Mouse (Mus musculus) gastrocnemius, adult 2 months (tissue): ENCODE measurements around the gene Spdye4c. TPM values are rescaled to one million over a fixed set of nuclear protein-coding genes. Genes with fewer than 3 reads are reported as not detected.

ENCODE experiments used
- DNase-seq: peaks from one replicate; pipeline ENCODE4 v3.0.0; 2022
- H3K27ac ChIP-seq: fragments of 200-600 bp; 2 replicates; pipeline ENCODE4 v1.8.1; 2022; ENCODE audit warnings: mild to moderate bottlenecking
- H3K4me3 ChIP-seq: fragments of 200-600 bp; 2 replicates; pipeline ENCODE4 v1.8.1; 2022; ENCODE audit warnings: mild to moderate bottlenecking, moderate library complexity
- CTCF ChIP-seq: fragments of 200-600 bp; IDR thresholded peaks from 2 replicates; pipeline ENCODE4 v1.8.1; 2022; ENCODE audit warnings: antibody characterized with exemption, mild to moderate bottlenecking, moderate library complexity
- intact Hi-C: fragments of 180-260 bp; cut with DNase I; formaldehyde crosslinking; loops from one replicate; pipeline ENCODE4 v1.15.1; 2025
- long read RNA-seq, 2 experiments: library from polyadenylated mRNA; stranded (forward); transcript quantifications; one replicate each; pipeline ENCODE4 v2.0.0; 2021
- total RNA-seq, 2 experiments: library from RNA; stranded (reverse); gene quantifications; 2 replicates each; pipeline ENCODE4 v1.2.3; 2021

The Spdye4c gene
- not detected for total RNA-seq
- long read RNA-seq, experiment 1 = 0 reads
- long read RNA-seq, experiment 2 = 0 reads

DNA sequence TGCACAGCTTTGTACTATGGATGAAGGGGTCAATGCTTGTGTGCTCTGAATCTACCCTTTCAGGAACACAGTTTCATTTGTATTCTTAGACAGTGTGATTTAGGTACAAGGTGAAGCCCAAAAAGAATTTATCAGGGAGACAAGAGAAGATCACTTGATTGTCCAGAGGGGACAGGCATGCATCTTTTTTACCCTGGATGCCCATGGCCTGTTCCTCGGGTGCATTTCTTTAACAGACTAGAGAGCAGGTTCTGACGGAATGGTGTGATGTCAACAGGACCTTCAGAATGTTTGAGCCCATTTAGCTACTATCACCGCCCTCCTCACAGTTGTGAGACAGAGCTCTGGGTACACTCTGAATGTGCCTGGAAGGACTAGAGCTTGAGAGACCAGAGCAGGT lies at the start of gene Spdye4c:
TSS of gene Spdye4c (plus strand) at position 301 of the 400 bp plus-strand sequence.
- H3K4me3 ChIP-seq = no peak within 1 kb of the TSS
- no peak for DNase-seq
- TF ChIP-seq CTCF = no peak
- H3K27ac ChIP-seq = no peak within 1 kb of the TSS
- intact Hi-C loops = no loop called here

DNA sequence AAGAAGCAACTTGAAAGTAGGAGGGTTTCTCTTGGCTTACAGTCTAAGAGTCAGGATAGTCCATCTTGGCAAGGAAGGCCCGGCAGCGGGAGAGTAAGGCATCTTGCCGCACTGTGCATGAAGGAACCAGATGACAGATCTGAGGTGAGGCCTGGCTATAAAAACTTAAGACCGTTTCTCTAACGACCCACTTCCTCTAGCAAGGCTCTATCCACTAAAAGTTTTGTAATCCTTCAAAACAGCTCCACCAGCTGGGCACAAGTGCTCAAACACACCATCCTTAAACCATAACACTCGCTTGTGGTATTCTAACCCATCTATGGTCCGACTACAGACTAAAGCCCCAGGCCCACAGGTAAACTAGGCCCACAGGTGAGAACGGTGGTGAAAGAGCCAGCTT lies 47.5 kb upstream of the Spdye4c start:
- intact Hi-C loops = no loop called here
- TF ChIP-seq CTCF = no peak
- DNase-seq = no peak
- Histone ChIP-seq H3K27ac (no peak overlapping the region), H3K4me3 (no peak overlapping the region)

DNA sequence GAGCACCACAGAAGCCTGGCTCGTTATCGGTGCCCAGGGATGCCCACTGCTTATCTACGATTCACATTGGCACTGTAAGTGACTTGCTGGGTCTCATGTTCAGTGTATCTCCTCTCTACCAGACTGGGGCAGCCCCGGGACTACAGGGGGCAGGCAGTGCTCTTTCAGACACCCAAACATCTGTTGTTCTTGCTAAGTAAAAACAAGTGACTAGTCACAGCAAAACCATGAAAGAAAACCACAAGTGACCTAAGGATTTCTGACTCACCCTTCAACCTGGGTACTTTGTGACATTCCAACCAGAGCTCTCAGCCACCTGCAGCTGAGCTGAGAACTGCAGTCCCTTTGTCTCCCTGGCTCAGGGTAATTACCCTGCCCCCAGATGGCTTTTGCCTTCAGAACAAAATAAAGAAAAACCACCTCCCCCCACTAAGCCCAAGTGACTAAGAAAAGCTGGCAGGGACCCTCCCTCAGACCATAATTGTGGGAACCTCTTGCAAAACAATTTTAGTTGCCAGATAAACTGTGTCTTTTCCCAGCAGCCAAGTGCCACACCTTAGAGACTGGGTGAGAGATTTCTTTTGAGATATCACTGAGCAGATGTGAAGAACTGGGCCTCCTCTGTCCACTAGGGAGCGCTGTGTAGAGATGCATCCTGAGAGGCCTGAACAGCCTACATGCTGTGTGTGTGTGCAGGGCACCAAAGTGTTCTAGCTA lies 46.4 kb upstream of the Spdye4c start:
- intact Hi-C loops = no loop called here
- TF ChIP-seq CTCF = peak; percentile 66
- H3K27ac ChIP-seq = no peak overlapping the region

DNA sequence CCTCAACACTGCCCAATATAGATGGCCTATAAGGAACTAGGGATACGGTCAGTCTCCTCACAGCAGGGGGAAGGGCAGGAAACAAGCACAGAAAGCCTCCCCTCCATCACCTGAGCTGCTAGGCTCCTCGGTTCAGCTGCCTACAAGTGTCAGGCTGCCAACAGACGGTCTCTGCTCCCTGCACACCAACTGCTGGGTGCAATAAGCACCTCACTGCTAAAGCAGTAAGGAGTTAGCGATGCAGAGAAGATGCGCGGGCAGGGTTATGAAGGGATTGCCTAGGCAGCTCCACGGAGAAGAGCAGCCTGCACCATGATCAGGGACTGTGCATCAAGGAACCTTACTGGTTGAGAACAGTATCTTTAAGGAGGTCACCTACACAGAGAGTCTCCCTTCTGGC lies 45.6 kb upstream of the Spdye4c start:
- intact Hi-C loops = no loop called here
- H3K27ac ChIP-seq = no peak overlapping the region
- H3K4me3 ChIP-seq = no peak overlapping the region
- no peak for TF ChIP-seq CTCF
- no peak for DNase-seq

More for the DNA sequence above, 46.4 kb upstream of the Spdye4c start:
- DNase-seq = peak; percentile 50
- H3K4me3 ChIP-seq = no peak overlapping the region

DNA sequence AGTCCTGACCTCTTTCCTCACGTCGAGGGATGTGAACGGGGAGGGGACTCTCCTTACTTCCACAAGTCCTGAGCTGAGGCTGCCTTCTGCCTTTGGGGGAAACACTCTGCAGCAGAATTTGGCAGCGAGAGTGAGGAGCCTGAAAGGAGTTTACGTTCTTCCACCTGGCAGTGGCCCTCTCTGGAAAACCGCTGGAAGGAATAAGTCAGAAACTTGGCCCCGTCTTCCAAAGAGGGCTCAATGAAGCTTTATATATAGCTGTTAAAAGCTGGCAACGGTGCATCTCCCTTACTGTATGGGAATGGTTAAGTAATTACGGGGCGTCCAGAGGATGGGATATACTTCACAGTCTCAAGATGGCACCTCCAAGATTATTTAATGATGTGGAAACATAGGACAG lies 43.9 kb upstream of the Spdye4c start:
- H3K27ac ChIP-seq = no peak overlapping the region
- no peak for DNase-seq
- H3K4me3 ChIP-seq = no peak overlapping the region
- intact Hi-C loops = no loop called here
- no peak for TF ChIP-seq CTCF

DNA sequence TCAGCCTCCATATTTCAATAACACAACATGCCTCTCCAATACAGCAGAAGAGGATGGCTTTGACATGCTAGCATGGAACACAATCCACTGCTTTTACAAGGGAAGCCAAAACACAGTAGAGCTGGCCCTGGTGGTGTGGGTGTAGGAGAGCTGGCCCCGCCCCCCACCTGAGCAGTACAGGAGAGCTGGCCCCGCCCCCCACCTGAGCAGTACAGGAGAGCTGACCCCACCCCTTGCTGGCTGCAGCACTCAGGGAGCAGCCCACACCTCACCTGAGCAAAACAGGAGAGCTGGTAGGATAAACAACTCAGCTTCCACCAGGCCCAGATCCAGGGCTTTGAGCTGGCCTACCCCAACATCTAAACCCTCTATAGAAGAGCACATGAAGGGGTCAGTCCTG lies 42.7 kb upstream of the Spdye4c start:
- H3K4me3 ChIP-seq = no peak overlapping the region
- intact Hi-C loops = no loop called here
- no peak for DNase-seq
- TF ChIP-seq CTCF = no peak
- no peak overlapping the region for H3K27ac ChIP-seq

DNA sequence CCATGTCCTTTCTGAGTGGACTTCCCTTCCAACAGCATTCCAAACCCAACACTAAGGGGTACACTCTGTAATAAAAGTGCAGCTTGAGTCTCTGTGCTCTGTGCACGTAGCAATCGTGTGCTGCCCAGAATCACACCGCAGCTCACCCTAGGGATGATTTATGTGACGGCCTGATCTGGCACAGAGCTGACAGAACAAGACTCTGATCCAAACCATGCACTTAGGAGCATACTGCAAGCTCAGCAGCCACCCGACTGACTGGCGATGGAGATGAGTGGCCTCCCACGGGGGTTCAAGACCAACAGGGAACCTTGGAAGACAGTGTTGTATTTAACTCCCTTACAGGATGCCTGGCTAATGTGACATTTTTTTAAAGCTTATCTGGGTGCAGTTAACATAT lies 41.4 kb upstream of the Spdye4c start:
- no peak for TF ChIP-seq CTCF
- no peak overlapping the region for H3K27ac ChIP-seq
- intact Hi-C loops = no loop called here
- no peak overlapping the region for H3K4me3 ChIP-seq
- DNase-seq = no peak

DNA sequence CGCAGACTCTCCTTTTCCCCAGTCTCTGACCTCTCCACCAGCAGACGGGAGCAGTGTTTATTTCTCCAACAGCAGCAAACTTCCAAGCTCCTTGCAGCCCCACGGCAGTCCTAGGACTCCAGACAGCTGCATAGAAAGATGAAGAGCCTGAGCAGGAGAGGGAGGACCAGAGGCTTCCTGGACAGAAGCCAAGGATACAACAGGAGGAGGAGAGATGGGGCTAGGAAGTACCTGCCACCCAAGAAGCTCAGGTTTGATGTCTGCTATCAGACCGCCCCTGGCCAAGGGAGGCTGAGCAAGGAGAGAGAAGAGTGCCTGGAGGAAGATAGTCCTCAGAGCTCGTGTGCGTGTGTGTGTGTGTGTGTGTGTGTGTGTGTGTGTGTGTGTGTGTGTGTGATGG lies 41.0 kb upstream of the Spdye4c start:
- TF ChIP-seq CTCF = no peak
- H3K4me3 ChIP-seq = no peak overlapping the region
- intact Hi-C loops = no loop called here
- H3K27ac ChIP-seq = no peak overlapping the region
- DNase-seq = no peak

DNA sequence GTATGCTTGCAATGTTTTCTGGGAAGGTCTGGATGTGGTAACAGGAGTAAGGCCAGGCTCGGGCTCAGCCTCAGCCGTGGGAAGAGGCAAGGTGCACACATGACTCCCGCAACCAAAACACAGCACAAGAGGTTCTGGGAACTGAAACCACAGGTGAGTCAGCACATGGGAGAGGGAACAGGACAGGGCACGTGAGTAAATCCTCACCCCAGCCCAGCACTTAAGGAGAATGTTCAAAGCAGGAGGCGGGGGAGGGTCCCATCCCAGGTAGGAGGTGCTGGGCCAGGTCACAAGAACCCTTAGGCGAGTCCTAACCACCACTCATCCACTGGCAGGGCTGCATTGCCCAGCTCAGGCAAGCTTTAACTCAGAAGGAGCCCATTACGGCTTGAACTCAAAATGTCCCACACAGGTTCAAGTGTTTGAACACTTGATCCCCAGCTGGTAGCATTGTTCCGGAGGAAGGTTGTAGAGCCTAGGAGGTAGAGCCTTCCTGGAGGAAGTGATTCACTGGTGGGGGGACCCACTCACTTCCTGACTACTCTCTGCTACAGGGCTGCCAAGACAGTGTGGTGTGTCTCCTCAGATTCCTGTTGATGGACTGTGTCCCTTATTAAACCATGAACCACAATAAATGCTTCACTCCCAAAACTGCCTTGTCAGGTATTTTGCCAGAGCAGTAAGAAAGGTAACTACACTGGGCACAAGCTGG lies 38.8 kb upstream of the Spdye4c start:
- Histone ChIP-seq H3K4me3 (no peak overlapping the region), H3K27ac (no peak overlapping the region)
- no peak for TF ChIP-seq CTCF
- intact Hi-C loops = no loop called here
- DNase-seq = no peak

DNA sequence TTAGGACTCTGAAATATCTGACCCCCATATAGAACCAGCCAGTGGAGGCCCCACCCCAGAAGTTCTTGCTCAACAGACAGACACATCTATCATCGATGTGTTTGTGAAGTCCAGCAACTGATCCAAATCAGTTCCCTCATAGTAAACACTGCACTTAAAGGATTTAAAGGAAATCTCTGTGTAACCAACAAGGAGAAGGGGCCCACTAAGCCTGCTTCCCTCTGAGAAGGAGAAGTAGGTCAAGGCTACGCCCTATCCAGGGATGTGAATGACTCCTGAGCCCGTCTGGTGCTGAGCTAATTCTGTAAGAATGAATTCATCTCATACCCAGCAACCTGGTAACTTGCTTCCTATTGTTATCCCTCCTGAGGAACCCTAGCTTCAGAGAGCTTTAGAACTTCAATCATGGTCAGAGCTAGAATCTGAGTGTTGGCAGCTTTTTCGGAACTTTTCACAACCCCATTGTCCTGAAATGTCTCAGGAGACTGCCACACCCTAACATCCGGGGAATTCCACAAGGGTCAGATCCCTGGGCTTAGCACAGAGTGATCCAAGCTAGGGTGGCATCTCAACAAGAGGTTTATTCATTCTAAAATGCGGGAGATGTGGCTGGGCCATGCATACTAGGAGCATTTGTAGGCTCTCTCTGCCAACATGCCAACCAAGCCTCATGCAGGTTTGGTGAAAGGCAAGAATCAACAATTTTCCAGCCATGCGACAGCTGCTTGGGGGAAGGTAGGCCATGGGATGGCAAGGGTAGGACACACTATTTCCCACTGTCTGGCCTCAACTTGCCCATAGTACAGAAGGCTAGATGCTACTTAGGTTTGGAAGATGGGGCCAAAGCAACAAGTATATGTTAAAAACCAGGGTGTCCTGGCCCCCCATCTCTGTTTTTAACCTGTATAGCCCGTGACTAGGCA lies 38.0 kb upstream of the Spdye4c start:
- intact Hi-C loops = no loop called here
- TF ChIP-seq CTCF = no peak
- Histone ChIP-seq H3K27ac (no peak overlapping the region), H3K4me3 (no peak overlapping the region)
- DNase-seq = no peak

DNA sequence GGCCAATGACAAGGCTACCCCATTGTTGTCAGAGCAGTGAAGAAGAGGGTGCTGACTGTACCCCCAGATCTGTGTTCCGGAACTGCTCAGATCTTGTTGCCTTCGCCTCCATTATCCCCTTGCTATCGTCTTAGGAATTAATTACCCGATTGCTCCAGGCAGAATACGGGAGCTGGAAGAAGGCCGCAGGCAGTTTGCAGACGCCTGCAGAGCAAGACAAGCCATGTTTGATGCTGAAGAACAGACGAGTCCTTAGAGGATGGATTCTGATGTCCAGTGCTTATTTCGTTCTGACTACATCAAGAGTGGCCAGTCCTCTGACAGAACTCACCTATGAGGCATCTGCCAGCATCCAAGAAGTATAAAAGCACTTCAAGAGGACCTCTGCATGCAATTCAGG lies 35.9 kb upstream of the Spdye4c start:
- intact Hi-C loops = no loop called here
- no peak for TF ChIP-seq CTCF
- Histone ChIP-seq H3K27ac (no peak overlapping the region), H3K4me3 (no peak overlapping the region)
- no peak for DNase-seq

DNA sequence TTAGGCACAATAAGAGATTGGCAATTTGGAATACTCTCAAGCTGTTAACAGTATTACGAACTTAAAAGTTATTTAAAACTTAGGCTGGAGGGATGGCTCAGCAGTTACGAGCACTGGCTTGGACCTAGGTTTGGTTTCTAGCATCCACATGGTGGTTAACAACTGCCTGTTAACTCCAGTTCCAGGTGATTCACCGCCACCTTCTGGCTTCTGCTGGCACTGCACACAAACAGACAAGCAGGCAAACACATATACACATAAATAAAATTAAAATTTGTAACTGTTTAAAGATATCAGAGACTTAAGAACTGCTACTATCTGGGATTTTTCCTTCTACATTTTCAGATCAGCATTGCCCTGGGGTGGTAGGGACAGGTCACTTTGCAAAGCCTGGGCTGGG lies 26.8 kb upstream of the Spdye4c start:
- Histone ChIP-seq H3K4me3 (no peak overlapping the region), H3K27ac (no peak overlapping the region)
- intact Hi-C loops = no loop called here
- no peak for DNase-seq
- peak; percentile 30; the same call in 1 of the 2 replicates for TF ChIP-seq CTCF

DNA sequence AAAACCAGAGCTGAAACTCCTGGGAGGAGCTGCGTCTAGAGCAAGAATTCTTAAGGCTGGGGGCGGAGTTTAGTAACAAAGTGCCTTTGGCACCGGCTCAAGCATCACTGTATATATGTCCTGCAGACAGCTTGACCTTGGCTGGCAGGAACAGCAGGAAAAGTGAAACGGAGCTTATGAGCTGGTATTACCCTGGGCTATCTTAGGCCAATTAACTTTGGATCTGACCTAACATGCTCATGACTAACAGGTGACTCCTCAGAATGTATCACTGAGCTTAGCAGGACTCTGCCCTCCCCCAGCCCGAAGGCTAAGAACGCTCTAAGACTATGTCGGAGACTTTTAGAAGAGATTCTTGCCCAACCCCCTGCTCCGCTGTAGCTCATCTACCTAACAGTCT lies 25.1 kb upstream of the Spdye4c start:
- DNase-seq = no peak
- no peak overlapping the region for H3K4me3 ChIP-seq
- no peak for TF ChIP-seq CTCF
- H3K27ac ChIP-seq = no peak overlapping the region
- intact Hi-C loops = no loop called here
